Mouse (Mus musculus): Measurements from ENCODE around the gene Gm21987. TPM values are rescaled to one million over a fixed set of nuclear protein-coding genes. Genes with fewer than 3 reads are reported as not detected.
A peak's percentile ranks its signal among the peaks of the same experiment; 100 is the strongest.

The Gm21987 gene
- not detected in 2 replicates for polyA plus RNA-seq (2016; fragmentation: Nextera tagmentation; extraction: Ambion mirVana)

- H3K4me3 ChIP-seq: peak within 1 kb of the TSS; percentile 94
- H3K36me3 ChIP-seq: peaks cover 28% of the 10 kb centered on the region
- DNase-seq (ENCODE audit: low spot score): peak; percentile 92
- no peaks in the 10 kb centered on the region for H3K9me3 ChIP-seq
- peaks cover 20% of the 10 kb centered on the region for H3K4me1 ChIP-seq (replicated peaks)
- no peaks in the 10 kb centered on the region for H3K27me3 ChIP-seq (ENCODE audit: insufficient read depth, poor library complexity, severe bottlenecking)
- peak within 1 kb of the TSS; percentile 91 for H3K27ac ChIP-seq
- WGBS: 3% methylated on average over 35 of the region's 35 CpGs
These were observed at the start of gene Gm21987, which contains the start of gene Cox17 for GRCm38 (mm10) chr16:38346529-38347325. Gm21987 (plus strand) TSS chr16:38347040. Cox17 (plus strand) TSS chr16:38346991.

DNA sequence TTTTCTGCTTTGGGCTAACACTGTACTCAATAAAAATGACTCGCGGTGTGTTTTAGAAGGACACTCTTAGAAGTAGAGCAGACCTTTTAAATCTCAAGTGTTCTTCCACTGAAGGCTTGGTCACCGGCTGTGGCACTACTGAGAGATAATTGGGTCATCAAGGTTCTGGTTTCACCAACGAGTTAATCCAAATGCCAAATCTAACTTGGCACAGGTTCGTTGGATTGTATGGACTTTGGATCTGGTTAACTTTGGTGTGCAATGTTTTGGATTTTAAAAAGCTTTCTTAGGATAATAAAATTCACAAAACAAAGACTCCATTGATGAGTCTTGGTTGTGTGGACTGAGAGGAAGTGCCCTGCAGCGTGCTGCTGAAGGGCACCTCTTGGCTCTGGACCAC lies 48.4 kb upstream of the Gm21987 start:
- H3K36me3 ChIP-seq: no peaks in the 10 kb centered on the region
- no peak for DNase-seq (ENCODE audit: low spot score)
- no peak overlapping the region for H3K27ac ChIP-seq
- 86% methylated on average over 6 of the region's 6 CpGs for WGBS
- H3K27me3 ChIP-seq (ENCODE audit: insufficient read depth, poor library complexity, severe bottlenecking): no peaks in the 10 kb centered on the region
- H3K9me3 ChIP-seq: no peaks in the 10 kb centered on the region
- H3K4me1 ChIP-seq (replicated peaks): 0 out of 2 replicates have a peak, but pooled peaks cover 2% of the 10 kb centered on the region
- no peak overlapping the region for H3K4me3 ChIP-seq

- peaks cover 18% of the 10 kb centered on the region for H3K4me1 ChIP-seq (replicated peaks)
- no peaks in the 10 kb centered on the region for H3K9me3 ChIP-seq
- WGBS: 92% methylated on average over 13 of the region's 13 CpGs
- no peak overlapping the region for H3K4me3 ChIP-seq
- H3K27me3 ChIP-seq (ENCODE audit: insufficient read depth, poor library complexity, severe bottlenecking): no peaks in the 10 kb centered on the region
- no peak overlapping the region for H3K27ac ChIP-seq
- DNase-seq (ENCODE audit: low spot score): no peak
- H3K36me3 ChIP-seq: no peaks in the 10 kb centered on the region
These were observed 44.5 kb upstream of the Gm21987 start for GRCm38 (mm10) chr16:38302367-38302766.

DNA sequence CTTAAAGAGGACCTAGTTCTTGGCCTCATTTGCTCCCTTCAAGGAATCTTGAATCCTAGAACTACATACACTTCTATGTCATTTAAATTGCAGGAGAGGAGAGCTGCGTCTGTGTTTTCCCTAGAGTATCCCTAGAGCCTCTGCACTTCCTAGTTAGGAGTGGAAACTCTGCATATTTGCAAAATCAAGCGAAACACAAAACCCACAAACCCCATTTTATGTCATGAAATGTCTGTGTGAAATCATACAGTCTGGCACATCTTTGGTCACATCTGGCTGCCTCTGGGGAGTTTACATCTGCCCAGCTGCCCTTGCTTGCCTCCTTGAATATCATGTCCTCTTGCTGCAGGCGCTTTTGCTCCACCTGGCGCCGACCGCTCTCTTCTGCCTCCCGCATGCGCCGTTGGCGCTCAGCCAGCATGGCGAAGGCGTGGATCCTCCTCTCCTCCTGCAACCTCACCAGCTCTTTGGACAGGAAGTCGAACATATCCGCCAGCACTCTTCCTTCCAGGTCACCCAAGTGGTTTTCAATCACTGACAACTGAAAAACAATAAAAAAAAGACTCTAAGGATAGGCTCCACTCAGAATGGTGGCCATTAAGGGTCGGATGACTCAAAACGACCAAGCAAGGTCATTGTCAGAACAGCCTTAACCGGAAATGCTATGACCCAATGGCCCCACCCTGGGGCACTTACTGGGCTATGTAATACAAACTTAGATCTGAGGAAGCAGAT lies 42.2 kb upstream of the Gm21987 start:
- Histone ChIP-seq H3K27me3 (ENCODE audit: insufficient read depth, poor library complexity, severe bottlenecking) (no peaks in the 10 kb centered on the region), H3K4me3 (no peak overlapping the region), H3K36me3 (no peaks in the 10 kb centered on the region), H3K27ac (no peak overlapping the region), H3K9me3 (no peaks in the 10 kb centered on the region), H3K4me1 (replicated peaks) (peaks cover 27% of the 10 kb centered on the region)
- DNase-seq (ENCODE audit: low spot score): no peak
- 81% methylated on average over 17 of the region's 17 CpGs for WGBS

GRCm38 (mm10) chr16:38306571-38307220 lies 40.1 kb upstream of the Gm21987 start:
- H3K27me3 ChIP-seq (ENCODE audit: insufficient read depth, poor library complexity, severe bottlenecking): no peaks in the 10 kb centered on the region
- peak overlapping the region; percentile 53; the same call in 1 of the 2 replicates for H3K27ac ChIP-seq
- no peak overlapping the region for H3K4me3 ChIP-seq
- H3K36me3 ChIP-seq: no peaks in the 10 kb centered on the region
- WGBS: 46% methylated on average over 18 of the region's 18 CpGs
- peaks cover 25% of the 10 kb centered on the region for H3K4me1 ChIP-seq (replicated peaks)
- DNase-seq (ENCODE audit: low spot score): peak; percentile 42
- no peaks in the 10 kb centered on the region for H3K9me3 ChIP-seq

- DNase-seq (ENCODE audit: low spot score): no peak
These were observed 39.6 kb upstream of the Gm21987 start for GRCm38 (mm10) chr16:38307221-38307605.

GRCm38 (mm10) chr16:38307651-38308050 lies 39.2 kb upstream of the Gm21987 start:
- Histone ChIP-seq H3K27me3 (ENCODE audit: insufficient read depth, poor library complexity, severe bottlenecking) (no peaks in the 10 kb centered on the region), H3K4me1 (replicated peaks) (peaks cover 25% of the 10 kb centered on the region), H3K36me3 (no peaks in the 10 kb centered on the region), H3K27ac (no peak overlapping the region), H3K4me3 (no peak overlapping the region), H3K9me3 (no peaks in the 10 kb centered on the region)
- DNase-seq (ENCODE audit: low spot score): no peak
- 59% methylated on average over 7 of the region's 7 CpGs for WGBS

More at GRCm38 (mm10) chr16:38307221-38307605, 39.6 kb upstream of the Gm21987 start:
- WGBS: 44% methylated on average over 5 of the region's 5 CpGs
- Histone ChIP-seq H3K27ac (no peak overlapping the region), H3K36me3 (no peaks in the 10 kb centered on the region), H3K27me3 (ENCODE audit: insufficient read depth, poor library complexity, severe bottlenecking) (no peaks in the 10 kb centered on the region), H3K4me1 (replicated peaks) (peaks cover 25% of the 10 kb centered on the region), H3K4me3 (no peak overlapping the region), H3K9me3 (no peaks in the 10 kb centered on the region)

- no peak overlapping the region for H3K4me3 ChIP-seq
- no peaks in the 10 kb centered on the region for H3K9me3 ChIP-seq
- H3K27me3 ChIP-seq (ENCODE audit: insufficient read depth, poor library complexity, severe bottlenecking): no peaks in the 10 kb centered on the region
- no peak for DNase-seq (ENCODE audit: low spot score)
- WGBS: 80% methylated on average over 11 of the region's 11 CpGs
- peaks cover 25% of the 10 kb centered on the region for H3K4me1 ChIP-seq (replicated peaks)
- no peak overlapping the region for H3K27ac ChIP-seq
- H3K36me3 ChIP-seq: no peaks in the 10 kb centered on the region
These were observed 38.6 kb upstream of the Gm21987 start for GRCm38 (mm10) chr16:38308195-38308594.

GRCm38 (mm10) chr16:38318492-38318891 lies 28.3 kb upstream of the Gm21987 start:
- no peak for DNase-seq (ENCODE audit: low spot score)
- H3K27ac ChIP-seq: no peak overlapping the region
- no peaks in the 10 kb centered on the region for H3K36me3 ChIP-seq
- H3K27me3 ChIP-seq (ENCODE audit: insufficient read depth, poor library complexity, severe bottlenecking): no peaks in the 10 kb centered on the region
- no peaks in the 10 kb centered on the region for H3K9me3 ChIP-seq
- H3K4me3 ChIP-seq: no peak overlapping the region
- H3K4me1 ChIP-seq (replicated peaks): no peaks in the 10 kb centered on the region
- 80% methylated on average over 9 of the region's 9 CpGs for WGBS

DNA sequence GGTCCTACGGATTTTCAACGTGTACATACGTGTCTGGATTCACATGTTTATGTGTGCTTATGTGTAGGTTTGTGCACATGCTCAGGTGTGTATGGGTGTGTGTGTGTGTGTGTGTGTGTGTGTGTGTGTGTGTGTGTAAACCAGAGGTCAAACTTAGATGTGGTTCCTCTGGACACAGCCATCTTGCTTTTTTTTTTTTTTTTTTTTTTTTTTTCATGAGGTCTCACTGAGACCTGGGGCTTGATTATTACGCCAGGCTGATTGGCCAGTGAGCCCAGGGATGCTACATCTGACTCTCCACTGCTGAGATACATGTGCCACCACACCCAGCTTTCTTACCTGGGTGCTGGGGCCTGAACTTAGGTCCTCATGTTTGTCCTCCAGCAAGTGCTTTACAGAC lies 27.8 kb upstream of the Gm21987 start:
- WGBS: 93% methylated on average over 4 of the region's 4 CpGs
- Histone ChIP-seq H3K27me3 (ENCODE audit: insufficient read depth, poor library complexity, severe bottlenecking) (no peaks in the 10 kb centered on the region), H3K36me3 (no peaks in the 10 kb centered on the region), H3K9me3 (no peaks in the 10 kb centered on the region), H3K4me3 (no peak overlapping the region), H3K4me1 (replicated peaks) (no peaks in the 10 kb centered on the region), H3K27ac (no peak overlapping the region)
- DNase-seq (ENCODE audit: low spot score): no peak

DNA sequence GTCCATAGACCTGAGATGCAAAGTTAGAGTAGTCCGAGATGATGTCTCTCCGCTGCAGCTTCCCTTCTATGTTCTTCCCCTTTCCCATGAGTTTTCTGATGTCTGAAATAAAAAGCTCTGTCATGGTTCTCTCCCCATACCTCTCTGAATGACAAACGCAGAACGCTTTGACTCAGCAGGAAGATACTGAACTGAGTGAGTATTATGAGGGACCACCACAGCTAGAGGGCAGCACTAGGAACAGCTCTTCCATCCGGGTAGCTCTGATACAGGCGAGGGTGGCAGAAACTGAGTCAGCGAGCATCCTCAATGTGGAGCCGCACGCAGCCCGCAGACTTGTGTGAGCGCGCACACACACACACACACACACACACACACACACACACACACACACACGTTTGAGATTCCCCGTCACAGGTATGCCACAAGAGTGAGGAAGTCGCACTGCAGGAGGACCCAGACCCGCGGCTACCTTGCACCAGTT lies 25.3 kb upstream of the Gm21987 start:
- peak; percentile 63 for DNase-seq (ENCODE audit: low spot score)
- WGBS: 35% methylated on average over 17 of the region's 17 CpGs
- Histone ChIP-seq H3K4me3 (peak overlapping the region; percentile 34; the same call in 1 of the 2 replicates), H3K4me1 (replicated peaks) (no peaks in the 10 kb centered on the region), H3K27me3 (ENCODE audit: insufficient read depth, poor library complexity, severe bottlenecking) (no peaks in the 10 kb centered on the region), H3K9me3 (no peaks in the 10 kb centered on the region), H3K36me3 (no peaks in the 10 kb centered on the region), H3K27ac (no peak overlapping the region)

DNA sequence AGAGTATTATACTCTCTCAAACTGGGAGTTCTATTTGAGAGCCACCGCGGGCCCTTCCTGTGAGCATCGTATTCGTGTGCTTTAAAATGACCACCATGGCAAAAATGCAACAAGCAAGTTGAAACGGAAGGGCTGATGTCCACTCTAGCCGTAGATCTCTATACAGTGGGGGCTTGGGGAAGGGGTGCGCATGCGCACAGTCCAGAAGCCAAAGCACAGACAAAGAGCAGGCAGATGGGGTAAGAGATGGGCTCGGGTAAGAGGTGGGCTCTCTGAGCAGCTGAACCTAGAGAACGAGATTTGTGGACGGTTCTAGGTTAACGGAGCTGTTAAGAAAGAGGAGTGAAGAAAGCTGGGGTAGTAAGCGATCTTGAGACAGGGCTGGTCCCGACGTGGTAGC lies 22.5 kb upstream of the Gm21987 start:
- 91% methylated on average over 15 of the region's 15 CpGs for WGBS

More for the DNA sequence above, 22.5 kb upstream of the Gm21987 start:
- no peak for DNase-seq (ENCODE audit: low spot score)
- no peaks in the 10 kb centered on the region for H3K4me1 ChIP-seq (replicated peaks)
- H3K27ac ChIP-seq: no peak overlapping the region
- no peaks in the 10 kb centered on the region for H3K36me3 ChIP-seq
- no peaks in the 10 kb centered on the region for H3K9me3 ChIP-seq
- H3K4me3 ChIP-seq: no peak overlapping the region
- H3K27me3 ChIP-seq (ENCODE audit: insufficient read depth, poor library complexity, severe bottlenecking): no peaks in the 10 kb centered on the region
